Mouse (Mus musculus) pancreas, adult 10 weeks (tissue): ENCODE measurements around the gene Akap3. TPM values are rescaled to one million over a fixed set of nuclear protein-coding genes. Genes with fewer than 3 reads are reported as not detected.

Experiments used
- polyA plus RNA-seq: library from polyadenylated mRNA; stranded (reverse); fragments of 350-450 nt; fragmentation: Illumina TruSeq; extraction: RNeasy Lipid Tissue Mini Kit (QIAGEN cat#74804); gene quantifications from one replicate; pipeline ENCODE4 v1.2.3, GENCODE M21; 2015; ENCODE audit warnings: low read depth, low replicate concordance; ENCODE audit not compliant: insufficient read depth

Akap3 gene
- polyA plus RNA-seq: not detected

GRCm38 (mm10) chr6:126852881-126853280, at the start of gene Akap3:
Gene Akap3, plus strand, starts transcription at chr6:126853098.

GRCm38 (mm10) chr6:126848712-126849704, 3.9 kb upstream of the Akap3 start, which contains the start of gene Ndufa9:
Gene Ndufa9, minus strand, starts transcription at chr6:126849136.

GRCm38 (mm10) chr6:126921111-126921881, 68.4 kb downstream of the Akap3 start, which contains the start of gene Dyrk4:
Gene Dyrk4, minus strand, starts transcription at chr6:126921839.

Other genes with a start within 250 kb of the Akap3 start
- gene Kcna1, start 206.7 kb upstream of the Akap3 start, polyA plus RNA-seq: 0.78 TPM
- gene Kcna6, start 112.4 kb upstream of the Akap3 start, polyA plus RNA-seq: 1.1 TPM
- gene Ndufa9, start 4.0 kb upstream of the Akap3 start, polyA plus RNA-seq: 16.1 TPM
- not detected for gene Dyrk4, start 68.7 kb downstream of the Akap3 start, polyA plus RNA-seq
- 0.68 TPM for gene Rad51ap1, start 86.5 kb downstream of the Akap3 start, polyA plus RNA-seq
- gene D6Wsu163e, start 86.9 kb downstream of the Akap3 start, polyA plus RNA-seq: 5.7 TPM
- not detected for gene Fgf6, start 162.5 kb downstream of the Akap3 start, polyA plus RNA-seq
- not detected for gene Fgf23, start 219.8 kb downstream of the Akap3 start, polyA plus RNA-seq